Mouse (Mus musculus): ENCODE data around the gene Tcfl5. TPM values are rescaled to one million over a fixed set of nuclear protein-coding genes. Genes with fewer than 3 reads are reported as not detected.

Tcfl5 gene
- polyA plus RNA-seq, 1 experiment from 2014 or later: not detected

DNA sequence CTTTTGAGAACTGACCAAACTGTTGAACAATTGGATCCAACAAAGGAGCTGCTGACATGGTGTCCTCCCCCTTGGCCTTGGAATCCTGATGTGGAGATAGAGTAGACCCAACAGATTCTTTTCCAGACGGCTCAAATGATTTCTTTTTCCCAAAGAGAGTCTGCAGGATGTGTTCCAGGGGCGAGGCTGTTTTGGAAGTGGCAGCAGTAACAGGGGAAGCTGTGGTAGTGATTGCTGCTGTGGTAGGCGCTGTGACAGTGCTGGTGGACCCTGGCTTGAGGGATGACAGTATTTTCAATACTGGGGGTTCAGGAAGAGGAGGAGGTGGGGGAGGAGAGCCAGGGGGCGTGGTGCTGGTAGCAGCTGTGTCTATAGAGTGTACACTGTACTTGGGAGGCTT, 19.5 kb upstream of the Tcfl5 start:
- Histone ChIP-seq H3K9ac (ENCODE audit: low read length) (no peak overlapping the region), H3K36me3 (ENCODE audit: control insufficient read depth, insufficient read depth, low read length) (peaks cover 54% of the 10 kb centered on the region), H3K4me3 (ENCODE audit: control insufficient read depth in 1 of 2, insufficient read depth in 1 of 2, low read depth in 1 of 2, low read length in 2 of 2) (no peak overlapping the region), H3K27ac (replicated peaks in 1 of 2; ENCODE audit: control insufficient read depth in 1 of 2, insufficient read depth in 1 of 2, low read depth in 2 of 2, low read length in 2 of 2) (no peak overlapping the region), H3K4me2 (ENCODE audit: low read length) (no peak overlapping the region), H3K27me3 (ENCODE audit: control insufficient read depth, insufficient read depth, low read length) (no peaks in the 10 kb centered on the region), H3K4me1 (ENCODE audit: control insufficient read depth in 2 of 2, insufficient read depth in 2 of 2, low read length in 2 of 2) (no peaks in the 10 kb centered on the region; a peak in 1 of 4 replicates), H3K9me3 (ENCODE audit: control insufficient read depth, low read length) (no peaks in the 10 kb centered on the region)
- 73% methylated on average over 4 of the region's 4 CpGs for WGBS
- ATAC-seq (ENCODE audit: insufficient number of reproducible peaks, insufficient read depth, low FRiP score, low read depth): no peak

DNA sequence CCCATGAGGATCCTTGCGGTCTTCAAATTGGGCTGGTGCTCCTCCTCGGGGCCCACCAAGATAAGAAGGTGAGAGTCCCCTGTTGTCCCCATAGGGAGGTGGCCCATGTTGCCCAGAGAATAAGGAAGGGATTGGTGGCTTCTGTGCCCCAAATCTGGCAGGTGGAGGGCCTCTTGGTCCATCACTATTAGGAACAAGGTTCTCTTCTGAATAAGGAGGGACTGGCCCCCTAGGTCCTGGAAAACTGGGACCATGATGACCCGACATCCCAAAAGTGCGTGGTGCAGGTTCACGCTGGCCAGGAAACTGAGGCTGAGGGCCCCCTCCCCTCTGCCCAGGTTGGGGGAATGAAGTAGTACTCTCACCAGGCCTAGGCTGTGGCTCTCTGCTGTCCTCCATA, 18.0 kb upstream of the Tcfl5 start:
- no peak overlapping the region for H3K4me2 ChIP-seq (ENCODE audit: low read length)
- no peak overlapping the region for H3K27ac ChIP-seq (replicated peaks in 1 of 2; ENCODE audit: control insufficient read depth in 1 of 2, insufficient read depth in 1 of 2, low read depth in 2 of 2, low read length in 2 of 2)
- no peaks in the 10 kb centered on the region for H3K27me3 ChIP-seq (ENCODE audit: control insufficient read depth, insufficient read depth, low read length)
- no peak for ATAC-seq (ENCODE audit: insufficient number of reproducible peaks, insufficient read depth, low FRiP score, low read depth)
- H3K9me3 ChIP-seq (ENCODE audit: control insufficient read depth, low read length): no peaks in the 10 kb centered on the region
- H3K9ac ChIP-seq (ENCODE audit: low read length): no peak overlapping the region
- H3K4me3 ChIP-seq (ENCODE audit: control insufficient read depth in 1 of 2, insufficient read depth in 1 of 2, low read depth in 1 of 2, low read length in 2 of 2): no peak overlapping the region
- H3K36me3 ChIP-seq (ENCODE audit: control insufficient read depth, insufficient read depth, low read length): peaks cover 39% of the 10 kb centered on the region
- 84% methylated on average over 5 of the region's 5 CpGs for WGBS
- no peaks in the 10 kb centered on the region; a peak in 1 of 4 replicates for H3K4me1 ChIP-seq (ENCODE audit: control insufficient read depth in 2 of 2, insufficient read depth in 2 of 2, low read length in 2 of 2)

DNA sequence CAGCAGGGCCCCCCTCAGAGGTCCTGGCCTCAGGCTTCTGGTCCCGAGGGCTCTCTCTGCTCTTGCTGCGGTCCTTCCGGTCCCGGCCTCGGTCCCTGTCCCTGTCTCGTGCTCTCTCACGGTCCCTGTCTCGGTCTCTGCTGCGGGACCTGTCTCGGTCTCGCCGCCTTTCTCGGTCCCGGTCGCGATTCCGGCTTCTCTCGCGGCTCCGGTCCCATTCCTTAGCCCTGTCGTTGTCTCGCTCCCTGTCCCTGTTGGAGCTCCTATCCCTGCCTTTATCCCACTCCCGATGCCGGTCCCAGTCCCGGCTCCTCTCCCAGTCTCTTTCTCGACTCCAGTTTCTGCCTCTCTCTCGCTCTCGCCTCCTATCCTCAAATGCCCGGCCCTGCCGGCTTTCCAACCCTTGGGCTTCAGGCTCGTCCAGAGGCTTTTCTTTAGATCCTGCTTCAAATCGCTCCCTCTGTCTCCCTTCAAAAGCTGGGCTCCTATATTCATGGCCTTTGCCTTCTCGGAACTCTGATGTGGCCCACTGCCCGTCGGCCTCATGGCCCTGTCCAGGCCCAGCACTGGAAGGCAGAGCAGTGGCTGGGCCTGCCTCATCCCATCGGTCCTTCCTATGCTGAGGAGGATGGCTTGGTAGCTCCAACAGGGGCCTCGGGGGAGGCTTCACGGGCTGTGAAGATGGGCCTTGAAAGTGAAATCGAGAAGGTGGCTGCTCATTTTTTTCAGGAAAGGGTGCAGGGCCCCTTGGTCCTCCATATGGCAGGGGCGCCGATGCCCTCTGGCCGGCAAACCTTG, 17.0 kb upstream of the Tcfl5 start:
- Histone ChIP-seq H3K4me3 (ENCODE audit: control insufficient read depth in 1 of 2, insufficient read depth in 1 of 2, low read depth in 1 of 2, low read length in 2 of 2) (peak overlapping the region; percentile 0 to 14; a peak in 3 of 4 replicates), H3K27ac (replicated peaks in 1 of 2; ENCODE audit: control insufficient read depth in 1 of 2, insufficient read depth in 1 of 2, low read depth in 2 of 2, low read length in 2 of 2) (no peak overlapping the region), H3K9ac (ENCODE audit: low read length) (peak overlapping the region; percentile 64), H3K9me3 (ENCODE audit: control insufficient read depth, low read length) (no peaks in the 10 kb centered on the region), H3K4me2 (ENCODE audit: low read length) (peak overlapping the region; percentile 59), H3K4me1 (ENCODE audit: control insufficient read depth in 2 of 2, insufficient read depth in 2 of 2, low read length in 2 of 2) (no peaks in the 10 kb centered on the region; a peak in 1 of 4 replicates), H3K36me3 (ENCODE audit: control insufficient read depth, insufficient read depth, low read length) (peaks cover 30% of the 10 kb centered on the region), H3K27me3 (ENCODE audit: control insufficient read depth, insufficient read depth, low read length) (no peaks in the 10 kb centered on the region)
- no peak for ATAC-seq (ENCODE audit: insufficient number of reproducible peaks, insufficient read depth, low FRiP score, low read depth)
- 34% methylated on average over 42 of the region's 42 CpGs for WGBS

DNA sequence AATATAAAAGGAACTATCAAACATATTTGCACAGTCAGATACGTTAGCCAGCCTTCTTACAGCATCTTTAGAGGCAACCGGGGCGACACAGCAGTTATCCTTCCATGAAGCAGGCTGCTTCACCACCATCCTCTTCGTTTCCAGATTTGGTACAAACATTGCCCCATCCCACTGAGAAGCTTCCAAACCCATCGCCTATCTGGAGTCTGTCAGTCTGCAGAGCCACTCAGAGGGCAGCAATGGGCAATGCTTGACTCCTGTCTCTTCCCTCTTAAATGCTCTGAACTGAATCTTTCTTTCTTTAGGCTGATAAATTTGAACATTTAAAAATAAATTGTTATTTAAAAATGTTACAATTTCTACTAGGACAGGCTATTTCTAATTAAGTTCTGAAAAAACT, 15.9 kb upstream of the Tcfl5 start:
- no peak overlapping the region for H3K4me3 ChIP-seq (ENCODE audit: control insufficient read depth in 1 of 2, insufficient read depth in 1 of 2, low read depth in 1 of 2, low read length in 2 of 2)
- no peak overlapping the region for H3K9ac ChIP-seq (ENCODE audit: low read length)
- ATAC-seq (ENCODE audit: insufficient number of reproducible peaks, insufficient read depth, low FRiP score, low read depth): no peak
- no peaks in the 10 kb centered on the region for H3K27me3 ChIP-seq (ENCODE audit: control insufficient read depth, insufficient read depth, low read length)
- H3K36me3 ChIP-seq (ENCODE audit: control insufficient read depth, insufficient read depth, low read length): peaks cover 26% of the 10 kb centered on the region
- no peak overlapping the region for H3K27ac ChIP-seq (replicated peaks in 1 of 2; ENCODE audit: control insufficient read depth in 1 of 2, insufficient read depth in 1 of 2, low read depth in 2 of 2, low read length in 2 of 2)
- H3K4me2 ChIP-seq (ENCODE audit: low read length): no peak overlapping the region
- no peaks in the 10 kb centered on the region; a peak in 1 of 4 replicates for H3K4me1 ChIP-seq (ENCODE audit: control insufficient read depth in 2 of 2, insufficient read depth in 2 of 2, low read length in 2 of 2)
- 85% methylated on average over 5 of the region's 5 CpGs for WGBS
- no peaks in the 10 kb centered on the region for H3K9me3 ChIP-seq (ENCODE audit: control insufficient read depth, low read length)

DNA sequence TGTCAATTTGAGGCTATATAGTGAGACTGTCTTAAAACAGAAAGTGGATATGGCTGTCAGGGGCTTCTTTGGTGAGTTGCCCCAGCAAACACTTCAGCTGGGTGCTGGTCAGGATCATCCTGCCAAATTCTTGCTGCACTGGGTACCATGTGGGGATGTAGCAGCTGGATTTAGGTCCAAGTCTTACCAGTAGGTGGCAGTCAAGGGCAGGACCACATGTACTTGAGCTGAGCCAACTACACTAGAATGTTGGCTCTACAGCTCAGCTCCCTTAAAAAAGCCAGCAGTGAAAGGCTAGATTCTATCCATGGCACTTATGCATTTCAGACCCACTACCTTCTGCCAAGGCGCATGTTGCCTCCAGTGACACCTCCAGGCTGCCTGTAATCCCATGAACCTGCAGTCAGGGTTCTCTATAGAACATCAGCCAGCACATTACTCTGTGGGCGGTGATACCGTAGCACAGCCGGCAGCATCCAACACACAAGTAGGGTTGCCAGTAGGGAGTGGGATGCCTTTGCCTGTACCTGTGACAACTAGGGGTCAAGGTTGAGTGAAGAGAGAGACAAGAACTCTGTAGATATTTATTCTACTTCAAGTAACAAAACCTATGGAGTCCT, 15.0 kb upstream of the Tcfl5 start:
- ATAC-seq (ENCODE audit: insufficient number of reproducible peaks, insufficient read depth, low FRiP score, low read depth): no peak
- no peak overlapping the region for H3K9ac ChIP-seq (ENCODE audit: low read length)
- no peak overlapping the region for H3K4me3 ChIP-seq (ENCODE audit: control insufficient read depth in 1 of 2, insufficient read depth in 1 of 2, low read depth in 1 of 2, low read length in 2 of 2)
- no peaks in the 10 kb centered on the region for H3K27me3 ChIP-seq (ENCODE audit: control insufficient read depth, insufficient read depth, low read length)
- H3K4me1 ChIP-seq (ENCODE audit: control insufficient read depth in 2 of 2, insufficient read depth in 2 of 2, low read length in 2 of 2): no peaks in the 10 kb centered on the region; a peak in 1 of 4 replicates
- no peak overlapping the region for H3K27ac ChIP-seq (replicated peaks in 1 of 2; ENCODE audit: control insufficient read depth in 1 of 2, insufficient read depth in 1 of 2, low read depth in 2 of 2, low read length in 2 of 2)
- peaks cover 24% of the 10 kb centered on the region for H3K36me3 ChIP-seq (ENCODE audit: control insufficient read depth, insufficient read depth, low read length)
- H3K9me3 ChIP-seq (ENCODE audit: control insufficient read depth, low read length): no peaks in the 10 kb centered on the region
- WGBS: 69% methylated on average over 4 of the region's 4 CpGs
- H3K4me2 ChIP-seq (ENCODE audit: low read length): no peak overlapping the region

DNA sequence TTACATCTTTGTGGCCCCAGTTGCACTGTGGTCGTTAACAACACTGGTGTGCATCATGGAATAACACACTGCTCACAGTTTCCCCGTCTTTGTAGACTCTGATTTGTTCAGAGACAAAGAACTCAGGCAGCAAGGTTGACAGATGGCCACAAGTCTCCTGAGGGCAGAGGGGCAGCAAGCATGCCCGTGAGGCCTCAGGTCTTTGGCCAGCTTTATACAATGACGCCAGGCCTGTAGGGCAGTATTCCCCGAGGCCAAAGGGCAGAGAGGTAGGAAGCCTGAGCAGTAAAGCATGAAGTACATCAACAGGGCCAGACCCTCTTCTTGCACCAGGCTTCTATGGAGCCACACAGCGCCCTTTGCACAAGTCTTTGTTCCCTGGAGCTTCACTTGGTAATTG, 12.6 kb upstream of the Tcfl5 start:
- WGBS: 66% methylated on average over 6 of the region's 6 CpGs
- H3K4me3 ChIP-seq (ENCODE audit: control insufficient read depth in 1 of 2, insufficient read depth in 1 of 2, low read depth in 1 of 2, low read length in 2 of 2): no peak overlapping the region
- peaks cover 3% of the 10 kb centered on the region; the same call in 1 of the 2 replicates for H3K27me3 ChIP-seq (ENCODE audit: control insufficient read depth, insufficient read depth, low read length)
- no peak overlapping the region for H3K9ac ChIP-seq (ENCODE audit: low read length)
- H3K27ac ChIP-seq (replicated peaks in 1 of 2; ENCODE audit: control insufficient read depth in 1 of 2, insufficient read depth in 1 of 2, low read depth in 2 of 2, low read length in 2 of 2): no peak overlapping the region
- no peak for ATAC-seq (ENCODE audit: insufficient number of reproducible peaks, insufficient read depth, low FRiP score, low read depth)
- H3K4me1 ChIP-seq (ENCODE audit: control insufficient read depth in 2 of 2, insufficient read depth in 2 of 2, low read length in 2 of 2): no peaks in the 10 kb centered on the region; a peak in 1 of 4 replicates
- H3K36me3 ChIP-seq (ENCODE audit: control insufficient read depth, insufficient read depth, low read length): 0 out of 2 replicates have a peak, but pooled peaks cover 4% of the 10 kb centered on the region
- H3K9me3 ChIP-seq (ENCODE audit: control insufficient read depth, low read length): no peaks in the 10 kb centered on the region
- no peak overlapping the region for H3K4me2 ChIP-seq (ENCODE audit: low read length)

DNA sequence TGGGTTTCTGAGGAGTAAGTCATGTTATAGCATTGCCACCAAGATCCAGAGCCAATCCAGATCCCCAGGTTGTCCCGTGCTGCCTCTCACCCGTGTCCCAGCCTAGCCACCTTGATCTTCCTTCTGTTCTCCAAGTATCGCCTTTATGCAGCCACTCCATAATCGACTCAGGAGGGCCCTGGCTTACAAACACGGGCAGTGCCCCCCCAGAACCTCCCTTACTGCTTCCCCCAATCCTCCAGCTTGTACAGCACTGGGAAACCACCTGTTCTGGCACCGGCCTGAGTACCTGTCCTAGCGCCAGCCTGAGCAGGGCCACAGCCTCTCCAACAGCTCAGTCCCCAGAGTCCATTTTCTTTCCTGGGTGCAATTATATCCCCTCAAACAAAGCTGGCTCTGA, 12.2 kb upstream of the Tcfl5 start:
- no peak overlapping the region for H3K27ac ChIP-seq (replicated peaks in 1 of 2; ENCODE audit: control insufficient read depth in 1 of 2, insufficient read depth in 1 of 2, low read depth in 2 of 2, low read length in 2 of 2)
- H3K4me2 ChIP-seq (ENCODE audit: low read length): no peak overlapping the region
- WGBS: 78% methylated on average over 7 of the region's 7 CpGs
- H3K9me3 ChIP-seq (ENCODE audit: control insufficient read depth, low read length): no peaks in the 10 kb centered on the region
- ATAC-seq (ENCODE audit: insufficient number of reproducible peaks, insufficient read depth, low FRiP score, low read depth): no peak
- H3K36me3 ChIP-seq (ENCODE audit: control insufficient read depth, insufficient read depth, low read length): 0 out of 2 replicates have a peak, but pooled peaks cover under 1% of the 10 kb centered on the region
- H3K4me3 ChIP-seq (ENCODE audit: control insufficient read depth in 1 of 2, insufficient read depth in 1 of 2, low read depth in 1 of 2, low read length in 2 of 2): no peak overlapping the region
- H3K9ac ChIP-seq (ENCODE audit: low read length): no peak overlapping the region
- no peaks in the 10 kb centered on the region; a peak in 1 of 4 replicates for H3K4me1 ChIP-seq (ENCODE audit: control insufficient read depth in 2 of 2, insufficient read depth in 2 of 2, low read length in 2 of 2)
- peaks cover 3% of the 10 kb centered on the region; the same call in 1 of the 2 replicates for H3K27me3 ChIP-seq (ENCODE audit: control insufficient read depth, insufficient read depth, low read length)

All from heart, embryonic 14.5 days (tissue).